In genomic region chr2:167015382-167015718, GRCm38 (mm10) we compare ENCODE assay signal across 8 mouse cellular contexts. TPM values are rescaled to one million over a fixed set of nuclear protein-coding genes. Genes with fewer than 3 reads are reported as not detected.
A peak's percentile ranks its signal among the peaks of the same experiment; 100 is the strongest.
DNase-seq lines count a peak whose midpoint lies in the region; ATAC-seq and TF ChIP-seq lines count a peak whose summit lies in the region.

No protein-coding gene starts in this region.

- no peak for DNase-seq in lung, embryonic 14.5 days
- DNase-seq in lung, postnatal 36 days: no peak
- DNase-seq in embryonic facial prominence, embryonic 14.5 days (ENCODE audit: low spot score): peak; percentile 9
- DNase-seq in thymus, postnatal 14 days: no peak
- no peak for DNase-seq in cerebellum, postnatal 14 days
- no peak for DNase-seq in thymus, postnatal 0 days (ENCODE audit: low spot score)

- no peaks in the 10 kb centered on the region for H3K27me3 ChIP-seq in lung, embryonic 14.5 days (ENCODE audit: insufficient read depth, low read length)
- H3K27me3 ChIP-seq in embryonic facial prominence, embryonic 14.5 days (replicated peaks; ENCODE audit: control insufficient read depth, insufficient read depth, low read length): no peaks in the 10 kb centered on the region
- H3K27me3 ChIP-seq in intestine, postnatal 0 days (replicated peaks; ENCODE audit: control insufficient read depth, insufficient read depth, low read length): no peaks in the 10 kb centered on the region

- peak overlapping the region; percentile 98 for H3K4me3 ChIP-seq in lung, embryonic 14.5 days (ENCODE audit: low read depth, low read length)
- H3K4me3 ChIP-seq in embryonic facial prominence, embryonic 14.5 days (ENCODE audit: low read depth, low read length): peak overlapping the region; percentile 95
- peak overlapping the region; percentile 97 for H3K4me3 ChIP-seq in intestine, postnatal 0 days (ENCODE audit: low read depth, low read length)
- peak overlapping the region; percentile 77 for H3K4me3 ChIP-seq in olfactory bulb, adult 2 months (ENCODE audit: insufficient read depth, low read depth, low read length)

- no peak for TF ChIP-seq CTCF in lung, embryonic 14.5 days (IDR thresholded peaks at IDR 0.05; ENCODE audit: low read depth)
- no peak for TF ChIP-seq CTCF in intestine, postnatal 0 days (IDR thresholded peaks at IDR 0.05; ENCODE audit: low read depth)
- TF ChIP-seq CTCF in olfactory bulb, adult 2 months (IDR thresholded peaks at IDR 0.05; ENCODE audit: insufficient read depth, low read depth, low read length): no peak

- H3K27ac ChIP-seq in lung, embryonic 14.5 days (ENCODE audit: low read depth): peak overlapping the region; percentile 36; the same call in 1 of the 2 replicates
- peak overlapping the region; percentile 85; the same call in 1 of the 2 replicates for H3K27ac ChIP-seq in embryonic facial prominence, embryonic 14.5 days (replicated peaks; ENCODE audit: low read depth, low read length)
- no peak overlapping the region; the same call in 1 of the 2 replicates for H3K27ac ChIP-seq in intestine, postnatal 0 days (ENCODE audit: low read depth, low read length)
- no peak overlapping the region for H3K27ac ChIP-seq in olfactory bulb, adult 2 months (ENCODE audit: insufficient read depth, low read depth, low read length)

- WGBS in lung, embryonic 14.5 days: under 1% methylated on average over 21 of the region's 21 CpGs
- 0% methylated on average over 8 of the region's 21 CpGs for WGBS in embryonic facial prominence, embryonic 14.5 days
- WGBS in intestine, postnatal 0 days: under 1% methylated on average over 12 of the region's 21 CpGs
- under 1% methylated on average over 21 of the region's 21 CpGs for WGBS in olfactory bulb, adult 2 months

- H3K9ac ChIP-seq in lung, embryonic 14.5 days: peak overlapping the region; percentile 82
- peak overlapping the region; percentile 85 for H3K9ac ChIP-seq in embryonic facial prominence, embryonic 14.5 days (ENCODE audit: low read depth, low read length)
- peak overlapping the region; percentile 82 for H3K9ac ChIP-seq in intestine, postnatal 0 days (ENCODE audit: low read depth, low read length)

- no peak for TF ChIP-seq POLR2A in olfactory bulb, adult 2 months (IDR thresholded peaks at IDR 0.05; ENCODE audit: insufficient read depth, low read depth, low read length)

- ATAC-seq in lung, embryonic 14.5 days (ENCODE audit: insufficient read depth): peak; percentile 73
- ATAC-seq in embryonic facial prominence, embryonic 14.5 days (ENCODE audit: low read depth): peak; percentile 60
- peak; percentile 62 for ATAC-seq in intestine, postnatal 0 days

- 0 out of 2 replicates have a peak, but pooled peaks cover 3% of the 10 kb centered on the region for H3K4me1 ChIP-seq in lung, embryonic 14.5 days (ENCODE audit: insufficient read depth)
- H3K4me1 ChIP-seq in embryonic facial prominence, embryonic 14.5 days (ENCODE audit: control insufficient read depth, insufficient read depth, low read length): peaks cover 9% of the 10 kb centered on the region
- H3K4me1 ChIP-seq in intestine, postnatal 0 days (replicated peaks; ENCODE audit: control insufficient read depth, insufficient read depth, low read length): peaks cover 9% of the 10 kb centered on the region; the same call in 1 of the 2 replicates
- peaks cover 10% of the 10 kb centered on the region for H3K4me1 ChIP-seq in olfactory bulb, adult 2 months (ENCODE audit: control insufficient read depth, insufficient read depth, low read length)

- H3K36me3 ChIP-seq in lung, embryonic 14.5 days (ENCODE audit: insufficient read depth): peaks cover 29% of the 10 kb centered on the region
- peaks cover 25% of the 10 kb centered on the region for H3K36me3 ChIP-seq in embryonic facial prominence, embryonic 14.5 days (ENCODE audit: control insufficient read depth, insufficient read depth, low read length)
- peaks cover 20% of the 10 kb centered on the region for H3K36me3 ChIP-seq in intestine, postnatal 0 days (ENCODE audit: control insufficient read depth, insufficient read depth)

- H3K4me2 ChIP-seq in lung, embryonic 14.5 days: peak overlapping the region; percentile 89
- H3K4me2 ChIP-seq in embryonic facial prominence, embryonic 14.5 days (ENCODE audit: low read depth, low read length): peak overlapping the region; percentile 82
- peak overlapping the region; percentile 82 for H3K4me2 ChIP-seq in intestine, postnatal 0 days (replicated peaks; ENCODE audit: low read depth)

- H3K9me3 ChIP-seq in lung, embryonic 14.5 days (ENCODE audit: low read depth, low read length): no peaks in the 10 kb centered on the region
- H3K9me3 ChIP-seq in embryonic facial prominence, embryonic 14.5 days (ENCODE audit: control insufficient read depth, low read length): no peaks in the 10 kb centered on the region
- no peaks in the 10 kb centered on the region for H3K9me3 ChIP-seq in intestine, postnatal 0 days (ENCODE audit: control insufficient read depth)

RNA-seq across cellular contexts. Expression of gene Ddx27, which starts 0.4 kb away (rescaled TPM):
- 46.3 and 52.6 TPM in 2 replicates for polyA plus RNA-seq in lung, embryonic 14.5 days (2014; fragmentation: Nextera tagmentation; extraction: Ambion mirVana)
- polyA plus RNA-seq in embryonic facial prominence, embryonic 14.5 days (2014; fragmentation: Nextera tagmentation; extraction: Ambion mirVana): 31.2 and 34.8 TPM in 2 replicates
- 15.8 and 16.3 TPM in 2 replicates for polyA plus RNA-seq in intestine, postnatal 0 days (2015; fragmentation: Nextera tagmentation; extraction: Ambion mirVana)
- not detected in 2 replicates for polyA plus RNA-seq in olfactory bulb, adult 2 months (2012; ENCODE audit: insufficient read depth, insufficient read length, low replicate concordance, missing spikeins)
- 51.6 and 56.4 TPM in 2 replicates for polyA plus RNA-seq in thymus, postnatal 0 days (2015; fragmentation: Nextera tagmentation; extraction: Ambion mirVana)

RNA-seq across cellular contexts. Expression of gene Stau1, which starts 19.3 kb away (rescaled TPM):
- 82.3 and 84.8 TPM in 2 replicates for polyA plus RNA-seq in lung, embryonic 14.5 days (2014; fragmentation: Nextera tagmentation; extraction: Ambion mirVana)
- 74.7 and 79.3 TPM in 2 replicates for polyA plus RNA-seq in embryonic facial prominence, embryonic 14.5 days (2014; fragmentation: Nextera tagmentation; extraction: Ambion mirVana)
- 30.0 and 31.0 TPM in 2 replicates for polyA plus RNA-seq in intestine, postnatal 0 days (2015; fragmentation: Nextera tagmentation; extraction: Ambion mirVana)
- not detected in 2 replicates for polyA plus RNA-seq in olfactory bulb, adult 2 months (2012; ENCODE audit: insufficient read depth, insufficient read length, low replicate concordance, missing spikeins)
- polyA plus RNA-seq in thymus, postnatal 0 days (2015; fragmentation: Nextera tagmentation; extraction: Ambion mirVana): 44.0 and 44.8 TPM in 2 replicates

RNA-seq across cellular contexts. Expression of gene Znfx1, which starts 47.5 kb away (rescaled TPM):
- 7.0 and 8.9 TPM in 2 replicates for polyA plus RNA-seq in lung, embryonic 14.5 days (2014; fragmentation: Nextera tagmentation; extraction: Ambion mirVana)
- polyA plus RNA-seq in embryonic facial prominence, embryonic 14.5 days (2014; fragmentation: Nextera tagmentation; extraction: Ambion mirVana): 9.5 and 10.2 TPM in 2 replicates
- polyA plus RNA-seq in intestine, postnatal 0 days (2015; fragmentation: Nextera tagmentation; extraction: Ambion mirVana): 13.1 and 15.2 TPM in 2 replicates
- not detected in 2 replicates for polyA plus RNA-seq in olfactory bulb, adult 2 months (2012; ENCODE audit: insufficient read depth, insufficient read length, low replicate concordance, missing spikeins)
- polyA plus RNA-seq in thymus, postnatal 0 days (2015; fragmentation: Nextera tagmentation; extraction: Ambion mirVana): 10.5 TPM in 2 replicates

Comparison
In these comparisons a context has a peak if more than half of its experiments do, and no peak if none do; other contexts are left out.
1. H3K27ac ChIP-seq: peak in lung, embryonic 14.5 days (single experiment) and embryonic facial prominence, embryonic 14.5 days (single experiment); none in intestine, postnatal 0 days (single experiment) and olfactory bulb, adult 2 months (single experiment).
2. Peak in every context shown above with its lines, with median percentiles within 50 percentile points of each other: ATAC-seq, H3K4me2 ChIP-seq, H3K4me3 ChIP-seq and H3K9ac ChIP-seq.